Comparison of ENCODE assay signal across 11 mouse cellular contexts in genomic region chr8:78001656-78002055, GRCm38 (mm10).
DNase-seq lines count a peak whose midpoint lies in the region; ATAC-seq lines count a peak whose summit lies in the region.
"Had no signal": no experiment of that assay in that cellular context is flagged by ENCODE, and none has a peak within 500 bp of the region (broad histone marks: within the 10 kb centered on the region; RNA-seq: fewer than 3 reads in every experiment).

No protein-coding gene starts in this region.

- peak overlapping the region; percentile 16; the same call in 1 of the 2 replicates for H3K9ac ChIP-seq in heart, embryonic 13.5 days
- no peak overlapping the region for H3K9ac ChIP-seq in forebrain, embryonic 16.5 days (replicated peaks; ENCODE audit: low read depth, low read length)
- H3K9ac ChIP-seq in midbrain, embryonic 16.5 days (ENCODE audit: low read depth, low read length), result no peak overlapping the region; the same call in 1 of the 2 replicates
- H3K9ac ChIP-seq: liver, embryonic 13.5 days had no signal

- no peaks in the 10 kb centered on the region for H3K36me3 ChIP-seq in heart, embryonic 13.5 days
- H3K36me3 ChIP-seq in forebrain, embryonic 16.5 days (ENCODE audit: control insufficient read depth, insufficient read depth), result no peaks in the 10 kb centered on the region
- no peaks in the 10 kb centered on the region for H3K36me3 ChIP-seq in midbrain, embryonic 16.5 days (ENCODE audit: control insufficient read depth, insufficient read depth, low read length)
- H3K36me3 ChIP-seq: liver, embryonic 13.5 days had no signal

- peaks cover 22% of the 10 kb centered on the region for H3K4me1 ChIP-seq in heart, embryonic 13.5 days
- peaks cover 7% of the 10 kb centered on the region for H3K4me1 ChIP-seq in forebrain, embryonic 16.5 days (replicated peaks; ENCODE audit: control insufficient read depth, insufficient read depth, low read length)
- peaks cover 2% of the 10 kb centered on the region; the same call in 1 of the 2 replicates for H3K4me1 ChIP-seq in midbrain, embryonic 16.5 days (ENCODE audit: control insufficient read depth, insufficient read depth, low read length)

- intact Hi-C loops in heart, postnatal 14 days (cut with DNase I), result loop anchor here (5.0 to 10.0 kb wide), 3 partner anchors 177 to 577 kb away; no protein-coding TSS in a partner anchor
- intact Hi-C loops in left cerebral cortex, postnatal 25 days (cut with DNase I), result loop anchor here (5.0 kb wide), 1 partner anchor 579 kb away; no protein-coding TSS in a partner anchor

- H3K27ac ChIP-seq in heart, embryonic 13.5 days (replicated peaks), result peak overlapping the region; percentile 57
- no peak overlapping the region for H3K27ac ChIP-seq in forebrain, embryonic 16.5 days (ENCODE audit: low read length)
- H3K27ac ChIP-seq in midbrain, embryonic 16.5 days (ENCODE audit: low read length), result no peak overlapping the region
- H3K27ac ChIP-seq: liver, embryonic 13.5 days had no signal

- H3K4me3 ChIP-seq in heart, embryonic 13.5 days, result no peak overlapping the region
- H3K4me3 ChIP-seq in forebrain, embryonic 16.5 days (replicated peaks; ENCODE audit: low read length), result no peak overlapping the region
- H3K4me3 ChIP-seq in midbrain, embryonic 16.5 days (ENCODE audit: low read depth, low read length), result no peak overlapping the region
- H3K4me3 ChIP-seq: liver, embryonic 13.5 days had no signal

- DNase-seq in heart, postnatal 14 days, result no peak
- peak; percentile 2 to 12 for DNase-seq in left cerebral cortex, postnatal 25 days (ENCODE audit: low spot score in 2 of 2)
- DNase-seq in left cerebral cortex, adult 11 months (ENCODE audit: low spot score), result no peak
- DNase-seq in right cerebral cortex, postnatal 36 days (ENCODE audit: low spot score in 2 of 2), result no peak
- no peak for DNase-seq in adrenal gland, postnatal 36 days
- DNase-seq: adrenal gland, postnatal 14 days; cerebellum, postnatal 10 days; liver, embryonic 13.5 days had no signal

- no peak for ATAC-seq in heart, embryonic 13.5 days (ENCODE audit: extremely low read depth, insufficient number of reproducible peaks, low FRiP score, low TSS enrichment)
- peak; percentile 57 for ATAC-seq in forebrain, embryonic 16.5 days
- peak; percentile 36; the same call in 1 of the 2 replicates for ATAC-seq in midbrain, embryonic 16.5 days

- H3K4me2 ChIP-seq in heart, embryonic 13.5 days, result 0 out of 2 replicates have a peak overlapping the region, but pooled peaks have one; percentile 9
- H3K4me2 ChIP-seq in forebrain, embryonic 16.5 days (ENCODE audit: low read length), result no peak overlapping the region
- no peak overlapping the region for H3K4me2 ChIP-seq in midbrain, embryonic 16.5 days (ENCODE audit: low read length)
- H3K4me2 ChIP-seq: liver, embryonic 13.5 days had no signal

- 21% methylated on average over 5 of the region's 5 CpGs for WGBS in heart, embryonic 13.5 days
- 31% methylated on average over 5 of the region's 5 CpGs for WGBS in forebrain, embryonic 16.5 days
- WGBS in midbrain, embryonic 16.5 days, result 42% methylated on average over 5 of the region's 5 CpGs

- H3K9me3 ChIP-seq in heart, embryonic 13.5 days, result peaks cover 2% of the 10 kb centered on the region; the same call in 1 of the 2 replicates
- H3K9me3 ChIP-seq in forebrain, embryonic 16.5 days (ENCODE audit: control insufficient read depth, low read length), result no peaks in the 10 kb centered on the region
- no peaks in the 10 kb centered on the region for H3K9me3 ChIP-seq in midbrain, embryonic 16.5 days (replicated peaks; ENCODE audit: control insufficient read depth, low read length, poor library complexity, severe bottlenecking)
- H3K9me3 ChIP-seq: liver, embryonic 13.5 days had no signal

- no peaks in the 10 kb centered on the region for H3K27me3 ChIP-seq in heart, embryonic 13.5 days (replicated peaks)
- H3K27me3 ChIP-seq in forebrain, embryonic 16.5 days (replicated peaks; ENCODE audit: control insufficient read depth, insufficient read depth, low read length), result no peaks in the 10 kb centered on the region
- H3K27me3 ChIP-seq in midbrain, embryonic 16.5 days (ENCODE audit: control insufficient read depth, insufficient read depth, low read depth, low read length), result no peaks in the 10 kb centered on the region
- H3K27me3 ChIP-seq: liver, embryonic 13.5 days had no signal

Comparison
In these comparisons a context has a peak if more than half of its experiments do, and no peak if none do; other contexts are left out.
1. DNase-seq: peak in left cerebral cortex, postnatal 25 days (2 of 2); none in heart, postnatal 14 days (0 of 2), left cerebral cortex, adult 11 months (single experiment), right cerebral cortex, postnatal 36 days (0 of 2) and adrenal gland, postnatal 36 days (0 of 2).